Mouse (Mus musculus) stomach, postnatal 0 days (tissue): ENCODE data around the gene Gtf3c2. TPM values are rescaled to one million over a fixed set of nuclear protein-coding genes. Genes with fewer than 3 reads are reported as not detected.
A peak's percentile ranks its signal among the peaks of the same experiment; 100 is the strongest.

Experiments
- ATAC-seq: fragments of 200-750 bp; cut with Nextera tagmentation; 2 replicates; pipeline ENCODE4 v1.8.0; 2017; ENCODE audit not compliant: low FRiP score, low TSS enrichment
- DNase-seq: peaks from one replicate; pipeline ENCODE4 v3.0.0-alpha.2; 2016; ENCODE audit warnings: low spot score
- H3K27ac ChIP-seq: fragments of 300-500 bp; sonication (generic); replicated peaks from 2 replicates; pipeline ENCODE4 v1.5.1; 2014; ENCODE audit warnings: mild to moderate bottlenecking, control low read depth
- H3K27me3 ChIP-seq: fragments of 300-500 bp; sonication (generic); 2 replicates; pipeline ENCODE4 v1.6.1; 2014; ENCODE audit warnings: low read length; ENCODE audit not compliant: control insufficient read depth, insufficient read depth
- H3K36me3 ChIP-seq: fragments of 300-500 bp; sonication (generic); 2 replicates; pipeline ENCODE4 v1.6.1; 2014; ENCODE audit warnings: low read length, mixed read lengths; ENCODE audit not compliant: control insufficient read depth, insufficient read depth
- H3K4me1 ChIP-seq: fragments of 300-500 bp; sonication (generic); replicated peaks from 2 replicates; pipeline ENCODE4 v1.6.1; 2014; ENCODE audit warnings: antibody characterized with exemption; ENCODE audit not compliant: control insufficient read depth, insufficient read depth
- H3K4me2 ChIP-seq: fragments of 300-500 bp; sonication (generic); replicated peaks from 2 replicates; pipeline ENCODE4 v1.6.1; 2014; ENCODE audit warnings: low read depth, mild to moderate bottlenecking, control low read depth, moderate library complexity
- H3K4me3 ChIP-seq: fragments of 300-500 bp; sonication (generic); 2 replicates; pipeline ENCODE4 v1.5.1; 2014; ENCODE audit warnings: low read depth, low read length, control low read depth
- H3K9ac ChIP-seq: fragments of 300-500 bp; sonication (generic); 2 replicates; pipeline ENCODE4 v1.6.1; 2014; ENCODE audit warnings: mild to moderate bottlenecking, low read length, control low read depth, mixed read lengths
- H3K9me3 ChIP-seq: fragments of 300-500 bp; sonication (generic); 2 replicates; pipeline ENCODE4 v1.6.1; 2016; ENCODE audit warnings: low read length; ENCODE audit not compliant: control insufficient read depth
- CTCF ChIP-seq: IDR thresholded peaks from 2 replicates; pipeline ENCODE4 v1.5.1; 2016; ENCODE audit warnings: antibody characterized with exemption, low read depth, mild to moderate bottlenecking, moderate library complexity
- EP300 ChIP-seq: optimal IDR thresholded peaks from 2 replicates; pipeline ENCODE3; 2016; ENCODE audit warnings: antibody characterized with exemption
- WGBS: fragments of 180-500 bp; shearing (Covaris S2); extraction: QIAGEN DNeasy Blood & Tissue Kit; methylation state at CpG from one replicate; pipeline ENCODE4 v1.1.7; 2014; 5-methylcytosine and 5-hydroxymethylcytosine counted together
- polyA plus RNA-seq: library from polyadenylated mRNA; unstranded; fragments of >200 nt; fragmentation: Nextera tagmentation; extraction: Ambion mirVana; gene quantifications from 2 replicates; pipeline ENCODE4 v1.2.1, GENCODE M21; 2015

Gene Gtf3c2
- polyA plus RNA-seq, 1 experiment from 2014 or later: 19.9 TPM

- Histone ChIP-seq H3K36me3 (peaks cover 21% of the 10 kb centered on the region), H3K9ac (no peak overlapping the region), H3K4me2 (no peak overlapping the region), H3K9me3 (peaks cover 5% of the 10 kb centered on the region), H3K27ac (no peak overlapping the region), H3K4me3 (no peak overlapping the region), H3K4me1 (no peaks in the 10 kb centered on the region), H3K27me3 (no peaks in the 10 kb centered on the region)
- 90% methylated on average over 2 of the region's 2 CpGs for WGBS
- ATAC-seq (no peak), DNase-seq (no peak)
- TF ChIP-seq EP300: no peak
- no peak for TF ChIP-seq CTCF
These were observed 23.9 kb upstream of the Gtf3c2 start for GRCm38 (mm10) chr5:31203866-31204265.

- DNase-seq: no peak
- no peaks in the 10 kb centered on the region for H3K27me3 ChIP-seq
- WGBS: 89% methylated on average over 7 of the region's 7 CpGs
- H3K4me1 ChIP-seq: no peaks in the 10 kb centered on the region
- no peak for ATAC-seq
- peaks cover 28% of the 10 kb centered on the region for H3K36me3 ChIP-seq
- H3K9me3 ChIP-seq: peaks cover 5% of the 10 kb centered on the region
- TF ChIP-seq EP300 (no peak), CTCF (no peak)
- H3K27ac ChIP-seq: peak overlapping the region; percentile 92
- peak overlapping the region; percentile 76 for H3K4me3 ChIP-seq
- peak overlapping the region; percentile 85 for H3K4me2 ChIP-seq
- H3K9ac ChIP-seq: peak overlapping the region; percentile 72; the same call in 1 of the 2 replicates
These were observed 23.0 kb upstream of the Gtf3c2 start for GRCm38 (mm10) chr5:31202933-31203332.

GRCm38 (mm10) chr5:31201742-31202590, 22.0 kb upstream of the Gtf3c2 start, which contains the start of gene Zfp513:
TSS of gene Zfp513 (minus strand) at chr5:31202303.
- peaks cover 36% of the 10 kb centered on the region for H3K36me3 ChIP-seq
- peak; percentile 97 for ATAC-seq
- under 1% methylated on average over 52 of the region's 53 CpGs for WGBS

GRCm38 (mm10) chr5:31201042-31201741, 21.2 kb upstream of the Gtf3c2 start:
- peaks cover 39% of the 10 kb centered on the region for H3K36me3 ChIP-seq
- 12% methylated on average over 13 of the region's 13 CpGs for WGBS

More at GRCm38 (mm10) chr5:31201742-31202590, 22.0 kb upstream of the Gtf3c2 start, which contains the start of gene Zfp513:
- peak within 1 kb of the TSS; percentile 76 for H3K4me3 ChIP-seq
- peak; percentile 84 for TF ChIP-seq EP300
- no peak for TF ChIP-seq CTCF
- DNase-seq: peak; percentile 96
- peak within 1 kb of the TSS; percentile 92 for H3K27ac ChIP-seq
- peak within 1 kb of the TSS; percentile 85 for H3K4me2 ChIP-seq
- no peaks in the 10 kb centered on the region for H3K4me1 ChIP-seq
- H3K9ac ChIP-seq: peak within 1 kb of the TSS; percentile 85
- H3K27me3 ChIP-seq: no peaks in the 10 kb centered on the region
- peaks cover 5% of the 10 kb centered on the region for H3K9me3 ChIP-seq

GRCm38 (mm10) chr5:31200327-31200768, 20.4 kb upstream of the Gtf3c2 start:
- TF ChIP-seq EP300: no peak
- H3K4me3 ChIP-seq: no peak overlapping the region
- DNase-seq: peak; percentile 42
- peaks cover 43% of the 10 kb centered on the region for H3K36me3 ChIP-seq
- no peak overlapping the region for H3K27ac ChIP-seq
- H3K9ac ChIP-seq: no peak overlapping the region
- H3K4me1 ChIP-seq: no peaks in the 10 kb centered on the region
- H3K27me3 ChIP-seq: no peaks in the 10 kb centered on the region
- H3K4me2 ChIP-seq: no peak overlapping the region
- 88% methylated on average over 27 of the region's 27 CpGs for WGBS
- peaks cover 5% of the 10 kb centered on the region for H3K9me3 ChIP-seq
- no peak for ATAC-seq

More at GRCm38 (mm10) chr5:31201042-31201741, 21.2 kb upstream of the Gtf3c2 start:
- Histone ChIP-seq H3K27ac (peak overlapping the region; percentile 86), H3K4me1 (no peaks in the 10 kb centered on the region), H3K4me3 (peak overlapping the region; percentile 76), H3K27me3 (no peaks in the 10 kb centered on the region), H3K9me3 (peaks cover 5% of the 10 kb centered on the region), H3K4me2 (peak overlapping the region; percentile 85), H3K9ac (peak overlapping the region; percentile 85)
- ATAC-seq: no peak
- no peak for DNase-seq
- TF ChIP-seq CTCF: no peak
- no peak for TF ChIP-seq EP300
